Mouse (Mus musculus) heart, postnatal 0 days (tissue): ENCODE measurements around the gene Rsph3b.

Source experiments
- CTCF ChIP-seq: IDR thresholded peaks from 2 replicates; pipeline ENCODE4 v1.5.1; 2016; ENCODE audit warnings: antibody characterized with exemption, control low read depth, low read depth
- EP300 ChIP-seq: IDR thresholded peaks from 2 replicates; pipeline ENCODE4 v1.6.1; 2016; ENCODE audit warnings: antibody characterized with exemption, low read depth

GRCm38 (mm10) chr17:6864869-6865268 is 83.6 kb downstream of the Rsph3b start:
- TF ChIP-seq EP300, result no peak
- no peak for TF ChIP-seq CTCF
